Mouse (Mus musculus) MEL (cell line): ENCODE data around the gene Col19a1. TPM values are rescaled to one million over a fixed set of nuclear protein-coding genes. Genes with fewer than 3 reads are reported as not detected.
A peak's percentile ranks its signal among the peaks of the same experiment; 100 is the strongest.

Experiments
- DNase-seq: peaks from one replicate; pipeline ENCODE4 v3.0.0; 2011; ENCODE audit warnings: low read depth, low spot score
- H3K27ac ChIP-seq: 2 replicates; pipeline ENCODE4 v1.5.1; 2012; ENCODE audit warnings: low read depth, mild to moderate bottlenecking, control low read depth, low read length, moderate library complexity; ENCODE audit not compliant: control insufficient read depth
- H3K27me3 ChIP-seq, 2 experiments: fragments of 150-350 bp in 1 of 2; sonication (generic) in 1 of 2; 2 replicates each; pipeline ENCODE4 v1.6.1; 2012; ENCODE audit warnings: low read length in 2 of 2, mild to moderate bottlenecking in 2 of 2, improper control_type of control experiment in 1 of 2, moderate library complexity in 1 of 2; ENCODE audit not compliant: insufficient read depth in 2 of 2, control insufficient read depth in 1 of 2
- H3K36me3 ChIP-seq, 2 experiments: 2 replicates each; pipeline ENCODE4 v1.6.1; 2012 to 2014; ENCODE audit warnings: low read length in 2 of 2, improper control_type of control experiment in 1 of 2, inconsistent platforms in 1 of 2, mild to moderate bottlenecking in 1 of 2; ENCODE audit not compliant: insufficient read depth in 2 of 2, control insufficient read depth in 1 of 2
- H3K4me1 ChIP-seq, 2 experiments: fragments of 150-350 bp in 1 of 2; sonication (generic) in 1 of 2; 2 replicates each; pipeline ENCODE4 v1.6.1; 2012; ENCODE audit warnings: low read length in 2 of 2, improper control_type of control experiment in 1 of 2, mild to moderate bottlenecking in 1 of 2; ENCODE audit not compliant: insufficient read depth in 2 of 2, control insufficient read depth in 1 of 2
- H3K4me3 ChIP-seq, 2 experiments: fragments of 150-350 bp in 1 of 2; sonication (generic) in 1 of 2; 2 replicates each; pipeline ENCODE4 v1.5.1; 2012; ENCODE audit warnings: low read depth in 2 of 2, low read length in 2 of 2, mild to moderate bottlenecking in 2 of 2, moderate library complexity in 2 of 2, control low read depth in 1 of 2, improper control_type of control experiment in 1 of 2; ENCODE audit not compliant: control insufficient read depth in 1 of 2, insufficient read depth in 1 of 2
- H3K79me2 ChIP-seq: 2 replicates; pipeline ENCODE4 v1.6.1; 2012; ENCODE audit warnings: mild to moderate bottlenecking, low read length, moderate library complexity; ENCODE audit not compliant: control insufficient read depth, poor library complexity, insufficient read depth
- H3K9ac ChIP-seq: 2 replicates; pipeline ENCODE4 v1.6.1; 2012; ENCODE audit warnings: low read depth, mild to moderate bottlenecking, control low read depth, low read length, moderate library complexity; ENCODE audit not compliant: control insufficient read depth, poor library complexity, severe bottlenecking
- H3K9me3 ChIP-seq: fragments of 150-350 bp; sonication (generic); replicated peaks from 2 replicates; pipeline ENCODE4 v1.6.1; 2012; ENCODE audit warnings: mild to moderate bottlenecking, low read length, improper control_type of control experiment, moderate library complexity; ENCODE audit not compliant: insufficient read depth
- CTCF ChIP-seq, 3 experiments: IDR thresholded peaks in 2 of 3; conservative IDR thresholded peaks in 1 of 3; 2 replicates each; pipeline ENCODE4 v1.5.1; 2011 to 2012; ENCODE audit warnings: low read length in 3 of 3, low read depth in 2 of 3, mild to moderate bottlenecking in 2 of 3, improper control_type of control experiment in 1 of 3, inconsistent platforms in 1 of 3, mixed read lengths in 1 of 3, moderate library complexity in 1 of 3; ENCODE audit not compliant: control insufficient read depth in 1 of 3, insufficient read depth in 1 of 3, poor library complexity in 1 of 3, severe bottlenecking in 1 of 3
- HCFC1 ChIP-seq: IDR thresholded peaks from 2 replicates; pipeline ENCODE4 v1.6.1; 2012; ENCODE audit warnings: low read depth, mild to moderate bottlenecking, inconsistent platforms, low read length, improper control_type of control experiment, moderate library complexity
- MAFK ChIP-seq: IDR thresholded peaks from 2 replicates; pipeline ENCODE4 v1.6.1; 2011; ENCODE audit warnings: low read depth, mild to moderate bottlenecking, low read length, improper control_type of control experiment, borderline replicate concordance
- MAX ChIP-seq: IDR thresholded peaks from 2 replicates; pipeline ENCODE4 v1.6.1; 2011; ENCODE audit warnings: low read length, improper control_type of control experiment
- MAZ ChIP-seq: IDR thresholded peaks from 2 replicates; pipeline ENCODE4 v1.6.1; 2012; ENCODE audit warnings: low read depth, mild to moderate bottlenecking, inconsistent platforms, low read length, improper control_type of control experiment
- MXI1 ChIP-seq: IDR thresholded peaks from 2 replicates; pipeline ENCODE4 v1.6.1; 2011; ENCODE audit warnings: mild to moderate bottlenecking, low read depth, low read length, improper control_type of control experiment
- POLR2AphosphoS5 ChIP-seq: IDR thresholded peaks from 2 replicates; pipeline ENCODE4 v1.6.1; 2012; ENCODE audit warnings: low read depth, borderline replicate concordance, mild to moderate bottlenecking, inconsistent platforms, low read length, moderate library complexity, mixed read lengths
- RAD21 ChIP-seq: IDR thresholded peaks from 2 replicates; pipeline ENCODE4 v1.6.1; 2011; ENCODE audit warnings: mild to moderate bottlenecking, low read depth, low read length, improper control_type of control experiment
- RCOR1 ChIP-seq: IDR thresholded peaks from 2 replicates; pipeline ENCODE4 v1.6.1; 2012; ENCODE audit warnings: low read depth, mild to moderate bottlenecking, inconsistent platforms, low read length, improper control_type of control experiment
- SIN3A ChIP-seq: IDR thresholded peaks from 2 replicates; pipeline ENCODE4 v1.6.1; 2012; ENCODE audit warnings: low read length, improper control_type of control experiment, inconsistent platforms
- ZC3H11A ChIP-seq: IDR thresholded peaks from 2 replicates; pipeline ENCODE4 v1.6.1; 2012; ENCODE audit warnings: low read depth, mild to moderate bottlenecking, inconsistent platforms, low read length, improper control_type of control experiment
- ZKSCAN1 ChIP-seq: IDR thresholded peaks from 2 replicates; pipeline ENCODE4 v1.6.1; 2012; ENCODE audit warnings: low read depth, mild to moderate bottlenecking, inconsistent platforms, low read length, improper control_type of control experiment, moderate library complexity
- polyA plus RNA-seq, 2 experiments: library from polyadenylated mRNA; stranded (reverse) in 1 of 2; unstranded in 1 of 2; fragments of >175 nt in 1 of 2; fragments of >200 nt in 1 of 2; gene quantifications; 2 replicates each; pipeline versions ENCODE4 v1.2.1 to v1.2.4; 2012; ENCODE audit warnings: low replicate concordance in 2 of 2, low read depth in 1 of 2; ENCODE audit not compliant: insufficient read length in 2 of 2, insufficient read depth in 1 of 2, missing spikeins in 1 of 2
- total RNA-seq: library from RNA; depleted of rRNA; stranded (reverse); fragments of 300-350 nt; gene quantifications from 2 replicates; pipeline ENCODE4 v1.2.3, GENCODE M21; 2012

Col19a1 gene
- total and polyA plus RNA-seq, 3 experiments = not detected

- no peak for TF ChIP-seq RCOR1
- no peak for TF ChIP-seq RAD21
These were observed 149.8 kb downstream of the Col19a1 start (continued) for GRCm38 (mm10) chr1:24437425-24437824.

GRCm38 (mm10) chr1:24428306-24428705 lies 159.0 kb downstream of the Col19a1 start:
- H3K27me3 ChIP-seq = no peaks in the 10 kb centered on the region
- no peak overlapping the region for H3K9ac ChIP-seq
- H3K27ac ChIP-seq = no peak overlapping the region
- H3K4me1 ChIP-seq = no peaks in the 10 kb centered on the region
- TF ChIP-seq ZC3H11A = no peak
- no peak for TF ChIP-seq SIN3A
- no peaks in the 10 kb centered on the region for H3K9me3 ChIP-seq
- no peaks in the 10 kb centered on the region for H3K36me3 ChIP-seq
- H3K79me2 ChIP-seq = no peaks in the 10 kb centered on the region
- H3K4me3 ChIP-seq = no peak overlapping the region
- no peak for DNase-seq

GRCm38 (mm10) chr1:24378125-24378821 lies 209.0 kb downstream of the Col19a1 start:
- DNase-seq = no peak

GRCm38 (mm10) chr1:24374902-24375301 lies 212.4 kb downstream of the Col19a1 start:
- H3K79me2 ChIP-seq = no peaks in the 10 kb centered on the region
- DNase-seq = peak; percentile 23
- H3K4me3 ChIP-seq = no peak overlapping the region
- H3K36me3 ChIP-seq = no peaks in the 10 kb centered on the region
- H3K27me3 ChIP-seq = no peaks in the 10 kb centered on the region
- H3K27ac ChIP-seq = no peak overlapping the region
- TF ChIP-seq CTCF (IDR thresholded peaks at IDR 0.05 in 2 of 3, conservative IDR thresholded peaks at IDR 0.05 in 1 of 3; ENCODE audit: control insufficient read depth in 1 of 3, insufficient read depth in 1 of 3, low read depth in 2 of 3, low read length in 3 of 3, poor library complexity in 1 of 3, severe bottlenecking in 1 of 3) = peak in 1 of 3 experiments; percentile 11; a peak in 1 of 6 replicates
- TF ChIP-seq MAX = no peak
- no peak for TF ChIP-seq MAZ
- no peak for TF ChIP-seq HCFC1
- no peak for TF ChIP-seq POLR2AphosphoS5
- H3K4me1 ChIP-seq = no peaks in the 10 kb centered on the region
- no peak overlapping the region for H3K9ac ChIP-seq
- H3K9me3 ChIP-seq = no peaks in the 10 kb centered on the region

More at GRCm38 (mm10) chr1:24378125-24378821, 209.0 kb downstream of the Col19a1 start:
- Histone ChIP-seq H3K9ac (no peak overlapping the region), H3K27me3 (no peaks in the 10 kb centered on the region), H3K79me2 (no peaks in the 10 kb centered on the region), H3K36me3 (no peaks in the 10 kb centered on the region), H3K4me3 (no peak overlapping the region), H3K27ac (no peak overlapping the region), H3K4me1 (no peaks in the 10 kb centered on the region), H3K9me3 (no peaks in the 10 kb centered on the region)
- no peak for TF ChIP-seq MAFK
- TF ChIP-seq ZKSCAN1 = no peak
- TF ChIP-seq MXI1 = no peak
